Mouse (Mus musculus) liver, postnatal 0 days (tissue): ENCODE results near the gene Cuedc1.

Source experiments
- CTCF ChIP-seq: sonication (generic); IDR thresholded peaks from 2 replicates; pipeline ENCODE4 v1.5.1; 2016; ENCODE audit warnings: antibody characterized with exemption, low read depth
- EP300 ChIP-seq: IDR thresholded peaks from 2 replicates; pipeline ENCODE4 v1.6.1; 2016; ENCODE audit warnings: antibody characterized with exemption, low read depth, mild to moderate bottlenecking

DNA sequence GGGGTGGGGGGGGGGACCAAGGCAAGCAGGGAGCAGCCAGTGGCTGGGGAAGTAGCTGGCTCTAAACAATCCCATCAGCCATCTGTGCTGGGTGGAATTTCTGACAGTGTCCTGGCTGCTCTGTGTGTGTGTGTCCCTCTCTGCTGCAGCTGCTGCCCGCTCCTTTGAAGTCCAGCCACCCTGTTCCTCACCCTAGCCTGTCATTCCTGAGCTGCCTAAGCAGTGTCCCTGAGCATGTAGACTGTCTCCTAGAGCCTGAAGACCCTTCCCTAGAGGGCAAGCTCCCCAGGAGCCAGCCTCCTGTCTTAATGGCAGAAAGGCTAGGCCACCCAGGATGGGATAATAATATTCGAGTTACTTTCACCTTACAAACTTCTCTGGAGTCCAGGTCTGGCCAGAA lies 58.5 kb downstream of the Cuedc1 start:
- TF ChIP-seq CTCF, result no peak
- TF ChIP-seq EP300, result no peak
